Mouse (Mus musculus) left cerebral cortex, adult 8-10 months (tissue): ENCODE measurements around the gene Hist1h4a. TPM values are rescaled to one million over a fixed set of nuclear protein-coding genes. Genes with fewer than 3 reads are reported as not detected.
A peak's percentile ranks its signal among the peaks of the same experiment; 100 is the strongest.
"Not testable (repeated sequence)": the region's sequence is repeated elsewhere in the genome, so short reads cannot be mapped to it uniquely, and the experiment has no call there.

Source experiments
- DNase-seq, 2 experiments: peaks; one replicate each; pipeline ENCODE4 v3.0.0; 2022; ENCODE audit warnings: low spot score in 2 of 2
- total RNA-seq, 4 experiments: library from RNA; stranded (reverse); gene quantifications; 2 replicates each; pipeline ENCODE4 v1.2.4; 2022

Gene Hist1h4a
- total RNA-seq, 4 experiments from 2014 or later, result 43.4 to 63.5 (median 58.0) TPM

DNA sequence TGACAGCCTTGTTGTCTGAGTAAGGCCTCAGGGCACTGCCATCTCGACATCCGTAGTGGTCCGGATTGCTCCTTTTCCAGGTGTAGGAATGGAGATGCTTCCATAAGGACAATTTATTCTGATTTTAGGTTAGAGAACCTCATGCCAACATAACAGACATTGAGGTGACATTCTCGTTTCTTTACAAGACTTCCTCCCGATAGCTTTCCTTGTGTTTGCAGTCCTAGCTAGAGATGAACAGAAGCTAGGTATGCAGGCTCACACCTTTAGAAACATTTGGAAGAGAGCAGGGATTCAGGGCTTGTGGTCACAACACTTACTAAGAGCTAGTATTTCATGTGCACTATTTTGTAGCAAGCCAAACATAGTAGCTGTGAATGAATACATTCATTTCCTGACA lies 17.8 kb downstream of the Hist1h4a start:
- no peak for DNase-seq

DNA sequence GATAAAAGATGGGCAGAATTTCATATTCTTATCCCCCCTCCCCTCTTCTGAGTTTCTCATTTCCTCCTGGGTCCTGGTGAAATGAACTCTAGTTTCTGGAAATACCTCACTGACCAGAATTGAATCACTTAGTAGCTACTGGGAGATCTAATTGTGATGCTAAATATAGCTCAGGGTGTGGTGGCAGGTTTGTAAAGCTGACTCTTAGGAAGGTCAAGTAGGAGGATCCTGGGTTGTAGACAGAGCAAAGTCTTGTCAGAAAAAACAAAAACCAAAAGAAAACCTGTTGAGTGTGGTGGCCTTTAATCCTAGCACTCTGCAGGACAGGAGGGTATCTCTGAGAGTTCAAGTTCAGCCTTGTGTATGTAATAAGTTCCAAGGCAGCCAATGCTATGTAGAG lies 19.0 kb downstream of the Hist1h4a start:
- no peak for DNase-seq

DNA sequence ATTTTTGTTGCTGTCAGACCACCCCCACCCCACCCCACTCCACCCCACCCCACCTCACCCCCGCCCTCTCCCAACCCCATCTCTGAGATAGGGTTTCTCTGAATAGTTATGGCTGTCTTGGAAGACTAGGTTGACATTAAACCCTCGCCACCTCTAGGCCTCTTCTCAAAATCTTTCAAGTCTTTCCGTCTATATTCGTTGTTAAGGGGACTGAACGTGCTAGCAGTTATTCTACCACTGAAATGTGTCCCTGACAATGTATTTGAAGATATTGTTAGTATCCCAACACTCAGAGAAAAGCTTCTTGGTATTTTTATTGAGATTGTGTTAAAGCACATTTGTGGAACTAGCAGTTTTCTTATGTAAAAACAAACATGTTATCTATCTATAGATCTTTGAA lies 20.1 kb downstream of the Hist1h4a start:
- DNase-seq, result no peak

DNA sequence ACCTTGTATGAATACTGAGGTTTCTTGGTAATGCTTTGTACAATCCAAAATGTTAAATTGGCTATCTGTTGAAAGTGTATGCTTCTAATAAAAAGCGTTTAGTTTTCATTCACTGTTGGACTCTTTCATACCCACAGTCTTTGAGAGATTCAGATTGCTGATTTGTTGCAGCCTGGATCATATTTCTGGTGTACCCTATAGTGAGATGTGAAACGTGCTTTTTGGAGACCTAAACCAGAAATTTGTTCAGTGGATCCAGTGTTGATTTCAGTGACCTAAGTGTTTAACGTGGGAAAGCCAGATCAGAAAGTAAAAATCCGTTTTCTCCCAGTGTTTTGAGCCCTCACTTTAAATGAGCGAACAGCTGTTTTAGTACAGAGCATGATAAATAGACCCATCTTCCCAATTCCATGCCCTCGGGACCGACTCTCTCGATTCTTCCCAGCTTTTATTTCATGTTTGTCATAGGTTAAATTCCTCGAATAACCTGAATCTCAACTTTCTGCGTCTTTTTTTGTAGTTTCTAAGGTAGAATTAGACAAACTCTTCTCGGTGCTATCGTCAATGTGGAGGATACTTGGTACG lies 20.7 kb downstream of the Hist1h4a start:
- DNase-seq, result no peak

DNA sequence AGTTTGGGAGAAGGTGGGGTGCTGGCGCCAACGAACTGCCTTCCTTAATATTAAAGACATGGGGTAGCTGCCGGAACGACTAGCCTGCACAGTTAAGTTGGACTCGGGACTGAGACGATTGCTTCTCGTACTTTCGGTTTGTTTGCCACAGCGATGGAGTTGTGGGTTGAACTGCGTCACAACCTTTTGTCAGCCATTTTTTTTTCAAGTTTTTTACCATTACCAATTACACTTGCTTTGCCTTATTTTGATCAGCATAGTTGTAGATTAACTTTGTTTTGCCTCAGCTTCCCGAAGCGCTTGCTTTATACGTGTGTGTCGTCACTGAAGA lies 21.1 kb downstream of the Hist1h4a start:
- DNase-seq, result no peak

DNA sequence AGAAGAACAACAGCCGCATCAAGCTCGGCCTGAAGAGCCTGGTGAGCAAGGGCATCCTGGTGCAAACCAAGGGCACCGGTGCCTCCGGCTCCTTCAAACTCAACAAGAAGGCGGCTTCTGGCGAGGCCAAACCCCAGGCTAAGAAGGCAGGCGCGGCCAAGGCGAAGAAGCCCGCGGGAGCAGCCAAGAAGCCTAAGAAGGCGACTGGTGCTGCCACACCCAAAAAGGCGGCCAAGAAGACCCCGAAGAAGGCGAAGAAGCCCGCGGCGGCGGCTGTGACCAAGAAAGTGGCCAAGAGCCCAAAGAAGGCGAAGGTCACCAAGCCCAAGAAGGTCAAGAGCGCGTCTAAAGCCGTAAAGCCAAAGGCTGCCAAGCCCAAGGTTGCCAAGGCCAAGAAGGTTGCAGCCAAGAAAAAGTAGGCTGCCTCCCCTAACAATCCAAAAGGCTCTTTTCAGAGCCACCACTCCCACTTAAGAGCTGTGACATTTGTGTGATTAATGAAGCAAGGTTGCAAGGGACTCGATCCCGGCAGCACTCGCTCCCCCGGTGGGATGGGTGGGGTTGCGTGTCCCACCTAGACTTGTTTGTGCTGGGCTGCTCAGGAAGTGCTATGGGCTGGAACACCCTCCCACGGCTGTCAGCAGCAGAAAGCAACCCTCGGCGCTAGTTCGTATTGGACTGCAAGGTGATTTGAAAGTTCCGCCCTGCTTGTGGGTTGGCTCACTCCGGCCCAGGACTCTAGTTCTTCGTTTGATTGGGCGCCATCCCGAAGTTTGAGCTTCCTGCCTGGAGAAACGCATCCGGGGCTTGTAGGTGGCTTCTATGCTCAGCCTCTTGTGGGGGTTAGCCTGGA lies 21.7 kb downstream of the Hist1h4a start:
- DNase-seq, result peak; percentile 80 to 97

DNA sequence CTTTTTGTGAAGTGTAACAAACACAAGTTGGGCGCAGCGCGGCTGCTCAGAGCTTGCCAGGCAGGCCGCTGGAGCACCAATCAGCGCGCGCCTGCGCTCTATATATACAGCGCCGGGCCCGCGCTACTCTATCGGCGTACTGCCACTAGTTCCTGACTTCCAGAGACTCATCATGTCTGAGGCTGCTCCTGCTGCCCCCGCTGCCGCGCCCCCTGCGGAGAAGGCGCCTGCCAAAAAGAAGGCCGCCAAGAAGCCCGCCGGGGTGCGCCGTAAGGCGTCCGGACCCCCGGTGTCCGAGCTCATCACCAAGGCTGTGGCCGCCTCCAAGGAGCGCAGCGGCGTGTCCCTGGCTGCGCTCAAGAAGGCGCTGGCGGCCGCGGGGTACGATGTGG lies 22.4 kb downstream of the Hist1h4a start, which contains the start of gene Hist1h1c:
Hist1h1c (plus strand) TSS at position 132 of the 392 bp plus-strand sequence.
- DNase-seq, result peak; percentile 83 to 85

DNA sequence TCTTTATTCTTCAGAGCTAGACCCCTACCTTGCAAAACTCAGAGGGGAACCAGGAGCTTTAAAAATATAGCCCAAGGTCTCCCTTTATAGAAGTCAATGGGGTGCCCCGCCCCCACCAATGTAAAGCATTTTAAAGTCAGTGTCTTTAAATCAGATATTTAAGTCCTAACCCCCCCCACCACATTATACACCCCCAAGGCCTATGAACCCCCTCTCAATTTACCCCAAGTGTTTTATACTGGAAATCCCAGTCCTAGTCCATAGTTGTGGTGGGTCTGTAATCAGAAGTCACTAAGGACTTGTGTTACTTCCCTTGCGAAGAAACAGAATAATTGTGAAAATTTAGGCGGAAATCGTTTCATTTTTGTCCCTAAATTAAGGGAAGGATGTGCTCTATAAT lies 23.0 kb downstream of the Hist1h4a start:
- DNase-seq, result no peak

DNA sequence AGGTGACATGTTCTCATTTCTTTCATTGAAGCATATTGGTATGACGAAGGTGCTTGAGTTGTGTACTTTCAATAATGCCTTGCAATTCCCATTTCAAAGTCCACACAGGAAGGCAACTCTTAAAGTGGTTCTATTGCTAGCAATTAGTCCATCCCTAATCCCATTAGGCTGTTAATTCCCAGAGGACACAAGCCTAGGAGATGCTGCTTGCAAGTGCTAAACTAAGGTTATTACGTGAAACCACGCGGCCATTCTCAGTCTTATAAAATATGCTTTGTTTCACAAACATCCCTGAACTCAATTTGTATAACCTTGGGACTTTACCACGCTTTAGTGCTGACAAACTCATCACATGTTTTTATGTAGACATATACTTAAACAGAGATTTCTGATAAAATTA lies 23.9 kb downstream of the Hist1h4a start:
- DNase-seq, result no peak

DNA sequence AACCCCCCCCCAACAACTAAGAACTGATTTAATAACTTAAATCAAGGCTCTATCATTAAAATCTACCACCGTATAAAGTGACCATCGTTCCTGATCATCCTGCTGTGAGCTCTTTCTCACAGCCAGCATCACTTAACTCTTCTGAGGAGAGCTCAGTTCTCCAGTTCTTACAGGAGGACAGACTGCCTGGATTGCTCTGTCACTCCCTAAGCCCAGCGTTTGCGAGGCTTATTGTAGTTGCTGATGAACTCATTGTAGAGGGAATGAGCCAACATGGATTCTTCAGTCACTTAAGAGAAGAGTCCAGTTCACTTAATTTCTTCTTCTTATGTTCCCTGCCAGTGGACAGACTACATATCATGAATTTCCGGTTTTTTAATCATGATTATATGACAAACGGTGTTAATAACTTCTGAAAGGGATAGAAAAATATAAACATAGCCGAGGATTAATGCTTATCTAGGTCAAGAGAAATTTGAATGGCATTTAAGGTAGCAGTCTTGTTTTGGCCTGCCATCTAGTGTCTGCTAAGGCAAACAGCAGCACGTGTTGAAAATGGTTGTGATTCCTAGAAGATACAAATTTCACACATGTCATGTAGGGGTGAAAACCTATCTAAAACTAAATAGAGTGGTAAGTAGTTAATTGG lies 28.8 kb downstream of the Hist1h4a start:
- DNase-seq, result no peak

DNA sequence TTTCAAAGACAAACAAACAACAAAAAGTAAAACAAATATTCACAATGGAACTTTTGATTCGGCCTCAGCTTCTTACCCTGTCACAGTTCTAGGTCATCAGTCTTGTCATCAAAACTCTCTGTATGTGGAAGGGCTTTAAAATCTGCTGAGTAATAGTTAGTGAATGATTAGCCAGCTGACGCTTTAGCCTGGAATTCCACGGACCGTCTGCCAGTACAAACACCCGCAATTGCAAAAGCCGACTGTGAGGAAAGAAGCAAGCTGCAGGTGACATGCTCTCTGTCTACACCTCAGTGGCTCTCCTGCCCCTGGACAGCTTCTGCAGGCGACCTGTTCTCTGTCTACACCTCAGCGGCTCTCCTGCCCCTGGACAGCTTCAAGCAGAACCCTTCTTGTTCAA lies 30.6 kb downstream of the Hist1h4a start:
- DNase-seq, result no peak

DNA sequence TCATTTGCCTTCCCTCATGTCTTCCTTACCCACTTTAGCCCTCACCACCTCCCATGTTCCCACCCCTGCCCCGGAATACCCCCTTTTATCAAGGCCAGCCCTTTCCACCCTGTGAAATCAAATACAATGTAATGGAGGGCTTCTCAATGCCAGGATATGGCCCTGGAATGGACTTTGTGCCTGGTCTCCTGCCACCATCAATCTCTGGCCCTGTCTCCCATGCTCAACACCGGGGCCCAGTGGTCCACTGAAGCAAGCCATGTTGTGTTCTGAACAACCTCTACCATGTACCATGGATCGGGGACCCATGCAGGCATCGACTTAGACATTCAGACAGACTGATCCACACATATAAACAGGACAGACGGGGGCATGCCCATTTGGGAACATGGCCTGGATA lies 31.3 kb downstream of the Hist1h4a start:
- no peak for DNase-seq

DNA sequence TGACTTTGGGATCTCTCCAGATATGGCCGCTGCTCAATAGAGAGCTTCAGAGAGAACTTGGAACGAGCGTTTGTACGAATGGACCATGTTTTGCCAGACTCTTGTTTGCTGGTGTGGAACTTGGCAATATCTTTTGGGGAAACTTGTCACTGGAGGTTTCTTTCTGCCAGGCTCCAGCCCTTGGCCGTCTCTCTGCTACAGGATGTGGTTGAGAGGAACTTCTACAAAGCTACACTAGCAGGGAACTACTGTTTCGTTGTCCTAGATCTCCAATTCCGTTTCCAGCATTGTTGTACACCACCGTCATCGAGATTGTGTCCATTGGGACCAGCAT lies 31.9 kb downstream of the Hist1h4a start:
- DNase-seq, result no peak

DNA sequence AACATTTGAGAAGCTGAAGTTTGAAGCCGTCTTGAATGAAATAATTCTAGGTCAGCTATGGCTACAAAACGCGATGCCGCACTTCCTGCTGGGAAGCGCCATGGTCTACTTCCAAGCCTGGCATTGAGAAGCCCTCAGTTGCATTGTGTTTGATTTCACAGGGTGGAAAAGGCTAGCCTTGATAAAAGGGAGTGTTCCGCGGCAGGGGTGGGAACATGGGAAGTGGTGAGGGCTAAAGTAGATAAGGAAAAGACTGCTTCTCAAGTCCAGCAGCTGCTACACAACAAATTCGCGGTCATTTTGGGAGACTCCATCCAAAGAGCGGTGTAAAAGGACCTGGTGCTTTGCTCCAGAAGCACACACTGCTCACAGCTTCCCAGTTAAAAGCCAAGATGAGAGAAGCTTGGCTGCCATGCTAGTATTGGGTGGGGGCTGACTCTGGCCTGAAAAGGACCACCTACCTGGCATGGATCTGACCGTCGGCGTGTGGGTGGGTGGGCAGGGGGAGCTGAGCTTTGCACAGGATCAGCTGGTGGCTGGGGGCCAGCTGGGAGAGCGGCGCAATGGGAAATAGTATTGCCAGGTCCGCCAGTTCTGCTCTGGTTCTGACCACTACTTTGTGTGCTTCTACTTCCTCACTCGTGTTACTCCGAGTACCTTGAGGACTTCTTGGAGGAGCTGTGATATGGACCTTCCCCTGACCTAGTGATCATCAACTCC lies 32.4 kb downstream of the Hist1h4a start:
- no peak for DNase-seq

DNA sequence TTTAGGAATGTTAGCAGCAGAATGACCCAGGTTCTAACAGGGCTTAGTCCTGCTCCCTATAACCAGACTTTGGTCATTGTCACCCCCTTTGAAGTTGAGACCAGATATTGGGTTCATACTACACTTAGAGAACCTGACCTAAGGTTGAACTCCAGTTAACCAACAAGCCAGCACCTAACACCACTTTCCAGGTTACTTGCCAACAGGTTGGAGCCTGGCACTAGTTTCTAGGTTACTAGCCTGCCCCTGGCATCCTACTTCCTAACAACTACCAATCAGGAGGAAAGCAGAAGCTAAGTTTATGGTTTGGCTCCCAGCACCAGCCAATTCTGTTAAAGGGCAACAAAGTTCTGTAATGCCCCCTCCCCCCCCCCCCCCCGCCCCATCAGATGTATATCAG lies 35.8 kb downstream of the Hist1h4a start:
- no peak for DNase-seq

DNA sequence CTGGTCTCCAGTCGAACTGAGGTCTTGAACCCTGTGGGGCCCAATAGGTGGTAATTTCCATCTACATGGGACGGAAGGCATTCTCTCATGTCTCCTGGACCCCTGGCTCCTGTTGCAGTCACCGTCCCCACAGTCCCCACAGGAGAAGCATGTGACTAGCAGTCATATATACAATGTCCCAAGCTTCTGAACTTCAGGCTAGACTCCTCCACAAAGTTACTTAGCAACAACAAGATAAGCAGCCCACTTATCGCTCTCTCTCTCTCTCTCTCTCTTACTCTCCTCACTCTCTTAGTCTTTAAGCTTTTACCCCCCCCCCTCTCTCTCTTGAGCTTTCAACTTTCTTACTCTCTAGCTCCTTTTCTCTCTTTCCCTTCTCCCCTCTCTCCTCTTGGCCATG lies 36.8 kb downstream of the Hist1h4a start:
- no peak for DNase-seq

DNA sequence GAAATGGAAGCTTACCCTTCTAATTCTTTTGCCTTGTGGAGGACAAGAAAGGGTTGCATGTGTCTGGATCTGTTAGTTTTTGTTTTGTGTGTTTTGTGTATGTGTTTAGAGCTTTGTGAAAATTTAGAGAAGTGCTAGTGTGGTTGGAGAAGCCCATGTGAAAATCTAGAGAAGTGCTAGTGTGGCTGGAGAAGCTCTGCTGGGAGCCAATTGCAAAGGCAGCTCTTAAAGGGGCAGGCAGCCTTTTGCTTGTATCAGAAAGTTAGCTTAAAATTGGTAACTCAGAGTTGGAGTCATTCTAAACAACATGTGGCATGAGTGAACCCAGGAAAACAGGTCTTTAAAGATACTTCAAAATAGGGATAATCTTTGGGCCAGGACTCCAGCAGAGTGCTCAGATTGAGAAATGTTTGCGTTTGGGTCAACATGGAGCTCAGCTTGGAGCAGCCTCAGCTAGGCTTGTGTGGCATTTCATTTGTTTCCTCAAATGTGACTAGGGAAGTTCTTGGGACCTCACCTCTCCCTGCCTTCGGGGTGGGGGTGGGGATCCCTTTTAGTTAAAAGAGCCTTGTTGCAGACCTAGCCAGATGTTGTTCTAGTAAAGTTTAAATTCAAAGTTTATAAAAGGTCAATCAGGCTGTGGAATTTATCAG lies 43.3 kb downstream of the Hist1h4a start:
- DNase-seq, result not testable (repeated sequence)

DNA sequence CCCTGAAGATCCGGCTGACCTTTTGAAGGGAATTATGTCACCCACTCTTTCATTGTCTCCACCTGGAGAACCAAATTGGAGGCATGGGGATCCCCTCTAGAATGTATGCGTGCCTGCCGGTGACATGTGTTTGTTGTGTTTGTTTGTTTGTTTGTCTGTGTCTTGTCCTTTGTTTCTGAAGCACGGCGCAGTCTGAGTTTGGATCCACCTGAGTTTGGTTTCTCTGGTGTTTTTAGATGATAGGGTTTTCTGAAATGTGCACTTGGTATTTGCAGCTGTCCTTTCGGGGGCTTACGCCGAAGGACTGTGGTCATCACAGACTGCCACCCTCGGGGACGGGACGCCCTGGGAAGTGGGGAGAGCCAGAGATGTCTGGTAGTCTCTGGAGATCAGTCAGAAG lies 43.9 kb downstream of the Hist1h4a start:
- no peak for DNase-seq

DNA sequence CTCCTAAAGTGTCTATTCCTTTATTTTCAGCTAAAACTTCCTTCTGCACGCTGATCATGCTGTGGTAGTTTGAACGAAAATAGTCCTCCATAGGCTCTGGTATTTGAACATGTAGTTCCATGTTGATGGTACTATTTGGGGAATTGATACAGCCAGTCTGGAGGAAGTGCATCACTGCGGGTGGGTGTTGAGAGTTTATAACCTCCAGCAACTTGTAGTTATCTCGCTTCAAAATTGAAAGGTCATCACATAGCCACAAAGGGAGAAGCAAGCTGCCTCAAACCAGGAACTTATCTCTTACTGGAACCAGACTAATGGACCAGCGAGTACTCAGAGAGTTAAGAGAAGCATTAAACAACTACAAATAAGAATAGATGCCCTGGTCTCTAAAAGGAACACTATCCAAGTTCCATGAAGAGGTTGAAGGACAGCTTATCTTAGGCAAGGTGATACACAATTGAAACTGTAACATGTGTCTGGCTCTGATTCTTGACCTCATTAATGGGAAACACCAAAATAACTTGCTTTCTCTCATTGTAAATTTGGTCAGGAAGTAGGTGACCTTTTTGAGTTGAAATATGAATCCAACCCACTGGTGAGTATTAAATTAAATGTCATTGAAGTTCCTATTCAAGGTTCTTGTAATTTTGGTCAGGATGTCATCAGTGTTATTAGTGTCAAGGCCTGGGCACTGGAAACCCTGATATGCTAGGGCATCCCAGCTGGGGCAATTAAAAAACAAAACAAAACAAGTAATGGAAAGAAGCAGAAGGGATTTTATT lies 44.6 kb downstream of the Hist1h4a start:
- DNase-seq, result no peak
